Mouse (Mus musculus) c-Kit-positive CD71-negative TER-119-negative erythroid progenitor cells, embryonic 14.5 days (primary cell): ENCODE measurements around the gene Gid8.
A peak's percentile ranks its signal among the peaks of the same experiment; 100 is the strongest.
"Not testable (repeated sequence)": the region's sequence is repeated elsewhere in the genome, so short reads cannot be mapped to it uniquely, and the experiment has no call there.

Experiments
- DNase-seq: peaks from one replicate; pipeline ENCODE4 v3.0.0-alpha.2; 2013; ENCODE audit warnings: low read depth

The Gid8 gene

GRCm38 (mm10) chr2:180710276-180711155 lies 599 bp downstream of the Gid8 start:
- DNase-seq = no peak

- no peak for DNase-seq
These were observed 1.6 kb downstream of the Gid8 start for GRCm38 (mm10) chr2:180711527-180711926.

- no peak for DNase-seq
These were observed 2.2 kb downstream of the Gid8 start for GRCm38 (mm10) chr2:180712037-180712689.

DNA sequence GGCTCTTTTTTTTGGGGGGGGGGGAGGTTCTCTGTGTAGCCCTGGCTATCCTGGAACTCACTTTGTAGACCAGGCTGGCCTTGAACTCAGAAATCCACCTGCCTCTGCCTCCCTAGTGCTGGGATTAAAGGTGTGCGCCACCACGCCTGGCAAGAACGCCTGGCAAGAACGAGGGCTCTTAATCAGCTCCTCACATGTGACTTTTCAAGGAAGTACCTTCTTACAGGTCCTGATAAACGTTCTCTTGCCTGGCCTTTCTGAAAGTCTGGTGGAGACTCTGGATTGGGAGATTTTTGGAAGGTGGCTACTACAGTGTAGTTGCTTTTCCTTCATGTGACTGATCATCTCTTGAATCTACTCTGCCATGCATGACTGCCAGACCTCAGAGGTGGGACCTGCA lies 12.8 kb downstream of the Gid8 start:
- not testable (repeated sequence) for DNase-seq

- no peak for DNase-seq
These were observed 13.9 kb downstream of the Gid8 start for GRCm38 (mm10) chr2:180723865-180724264.

DNA sequence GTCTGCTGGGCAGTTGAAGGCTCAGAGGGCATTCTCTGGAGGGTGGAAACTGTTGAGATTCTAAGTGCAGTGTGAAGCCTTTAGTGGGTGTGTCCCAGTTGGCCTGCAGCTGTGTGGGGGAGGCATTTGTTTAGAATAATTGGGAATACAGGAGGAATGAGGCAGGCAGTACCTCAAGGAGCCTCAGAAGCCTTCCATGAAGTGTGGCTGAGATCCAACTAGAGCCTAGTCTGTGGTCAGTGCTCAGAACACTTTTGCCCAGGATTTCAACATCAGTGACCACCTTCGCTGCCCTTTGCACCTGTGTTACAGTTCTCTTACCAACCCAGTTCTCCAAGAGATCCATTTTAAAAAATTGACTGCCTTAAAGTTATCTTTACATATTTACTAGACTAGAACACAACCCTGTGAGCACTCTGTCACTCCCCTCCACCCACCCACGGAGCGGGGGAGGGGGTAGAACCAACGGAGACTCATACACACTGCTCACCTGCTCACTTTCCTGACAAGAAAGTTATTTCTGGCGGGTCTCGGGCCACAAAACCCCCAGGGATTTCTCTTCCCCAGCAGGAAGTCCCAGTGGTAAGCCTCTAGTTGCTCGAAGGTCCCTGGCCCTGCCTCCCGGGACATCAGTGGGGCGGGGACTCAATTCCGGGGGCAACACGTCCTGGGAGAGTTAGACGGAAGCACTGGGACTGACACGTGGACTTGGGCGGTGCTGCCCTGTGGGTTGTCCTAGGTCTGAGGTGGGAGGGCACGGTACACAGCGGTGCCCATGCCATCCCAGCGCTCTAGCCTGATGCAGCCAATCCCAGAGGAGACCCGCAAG lies 14.9 kb downstream of the Gid8 start, which contains the start of gene Slc17a9:
TSS of gene Slc17a9 (plus strand) at position 679 of the 829 bp plus-strand sequence.
- no peak for DNase-seq

DNA sequence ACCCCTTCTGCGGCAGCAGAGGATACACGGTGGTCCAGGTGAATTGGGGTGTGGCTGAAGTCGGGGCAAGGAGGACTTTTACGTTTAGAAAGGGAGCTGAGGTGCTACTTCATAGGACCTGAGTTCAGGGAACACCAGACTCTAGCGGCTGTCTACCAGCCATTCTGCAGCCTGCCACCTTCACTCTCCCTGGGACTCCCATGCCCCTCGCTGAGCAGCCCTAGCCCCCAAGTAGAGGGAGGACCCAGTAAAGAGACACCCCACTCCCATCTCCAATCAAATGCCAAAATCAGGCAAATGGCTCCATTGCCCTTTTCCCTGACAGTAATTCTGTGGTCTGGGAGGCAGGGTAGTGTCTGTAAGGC lies 15.5 kb downstream of the Gid8 start:
- DNase-seq = no peak

DNA sequence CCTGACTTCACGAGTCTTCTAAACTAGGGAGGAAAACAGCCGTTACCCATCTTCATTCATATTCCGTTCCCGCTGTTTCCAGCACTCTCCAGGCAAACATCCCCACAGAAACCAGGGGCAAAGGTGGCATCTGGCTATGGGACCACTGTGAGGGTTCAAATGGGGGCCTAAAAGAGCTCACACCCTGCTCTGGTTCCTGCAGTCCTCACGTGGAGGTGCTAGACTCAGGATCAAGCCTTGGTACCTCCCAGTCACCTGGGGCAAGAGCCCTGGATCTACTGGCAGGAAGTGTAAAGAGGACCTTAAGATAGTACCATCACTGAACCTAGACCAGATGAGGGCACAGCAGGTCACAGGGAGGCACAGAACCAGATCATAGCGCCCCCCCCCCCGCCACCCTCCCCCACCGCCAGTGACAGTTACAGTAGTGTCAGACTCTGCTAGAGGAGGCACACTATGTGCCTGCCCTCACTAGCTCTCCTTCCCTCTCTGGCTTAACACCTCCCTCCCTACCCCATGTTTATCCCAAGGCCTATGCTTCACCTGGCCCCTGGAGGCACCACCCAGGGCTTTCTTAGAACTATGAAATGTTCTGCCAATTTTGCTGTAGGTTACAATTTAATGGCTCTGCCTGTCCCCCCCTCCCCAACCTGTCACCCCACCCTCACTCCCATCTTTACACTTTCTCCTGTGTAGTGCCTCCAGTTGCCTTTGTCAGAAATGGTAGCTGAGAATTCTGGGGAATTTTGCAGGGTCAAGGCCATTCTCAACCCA lies 16.1 kb downstream of the Gid8 start:
- no peak for DNase-seq

GRCm38 (mm10) chr2:180726658-180727442 lies 16.9 kb downstream of the Gid8 start:
- DNase-seq = no peak

DNA sequence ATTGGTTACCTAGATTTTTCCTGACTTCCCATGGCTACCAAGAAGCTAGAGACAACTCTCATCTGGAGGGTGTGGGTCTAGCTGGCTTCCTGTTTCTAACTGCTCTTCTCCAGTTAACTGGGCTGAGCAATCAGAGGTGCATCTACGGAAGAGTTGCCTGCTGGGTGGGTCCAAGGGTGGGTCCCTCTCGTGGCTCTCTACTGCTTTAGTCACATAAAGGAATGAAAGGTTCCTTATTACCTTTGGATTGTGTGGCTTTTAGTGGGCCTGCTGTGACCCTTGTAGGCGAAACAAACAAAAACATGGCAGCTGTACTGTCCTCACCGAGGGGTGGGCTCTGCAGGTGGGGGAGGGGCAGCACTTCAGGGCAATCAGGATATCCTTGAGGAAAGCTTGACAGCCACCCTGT lies 17.7 kb downstream of the Gid8 start:
- DNase-seq = no peak

- no peak for DNase-seq
These were observed 21.1 kb downstream of the Gid8 start for GRCm38 (mm10) chr2:180731036-180731435.

- DNase-seq = no peak
These were observed 22.1 kb downstream of the Gid8 start for GRCm38 (mm10) chr2:180731984-180732383.

DNA sequence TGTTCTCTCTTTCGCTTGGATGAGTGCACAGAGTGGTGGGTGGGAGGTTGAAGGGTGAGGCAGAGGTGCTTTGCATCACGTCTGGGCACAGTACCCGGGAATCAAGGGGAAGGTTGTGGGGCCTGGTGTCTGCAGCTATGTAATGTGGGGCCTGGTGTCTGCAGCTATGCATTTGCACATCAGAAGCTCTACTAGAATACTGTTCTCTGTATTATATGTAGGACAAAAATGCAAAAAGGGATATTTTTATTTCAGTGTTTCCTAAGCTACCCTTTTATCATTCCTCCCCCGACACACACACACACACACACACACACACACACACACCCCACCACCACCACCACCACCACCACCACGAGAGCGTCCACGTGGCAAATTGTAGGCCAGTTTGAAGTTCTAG lies 25.3 kb downstream of the Gid8 start:
- no peak for DNase-seq

DNA sequence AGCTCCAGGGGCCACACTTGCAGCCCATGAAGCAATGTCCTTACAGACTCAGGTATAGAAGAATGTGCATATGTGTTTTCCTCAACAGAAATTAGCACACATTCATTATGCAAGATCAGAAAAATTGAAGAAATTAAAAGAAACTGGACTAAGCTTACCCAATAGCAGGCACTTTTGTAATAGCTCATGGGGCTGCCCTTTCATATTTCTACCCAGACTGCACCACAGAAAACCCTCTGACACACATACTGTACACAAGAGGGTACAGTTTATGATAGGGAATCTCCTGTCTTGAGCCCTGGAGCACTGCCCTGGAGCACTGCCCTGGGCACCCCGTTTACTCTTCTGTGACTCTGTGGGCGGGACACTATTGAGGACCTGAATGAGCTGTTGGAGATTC lies 28.1 kb downstream of the Gid8 start:
- DNase-seq = no peak

GRCm38 (mm10) chr2:180740349-180740748 lies 30.4 kb downstream of the Gid8 start:
- DNase-seq = no peak

GRCm38 (mm10) chr2:180741421-180741820 lies 31.5 kb downstream of the Gid8 start:
- no peak for DNase-seq

GRCm38 (mm10) chr2:180742820-180743219 lies 32.9 kb downstream of the Gid8 start:
- no peak for DNase-seq

GRCm38 (mm10) chr2:180743321-180743720 lies 33.4 kb downstream of the Gid8 start:
- DNase-seq = no peak

GRCm38 (mm10) chr2:180745248-180745927 lies 35.5 kb downstream of the Gid8 start:
- peak; percentile 81 for DNase-seq

- DNase-seq = no peak
These were observed 36.8 kb downstream of the Gid8 start for GRCm38 (mm10) chr2:180746569-180747192.
